Mouse (Mus musculus) heart, adult 2 months (tissue): ENCODE results near the gene Gm49342. TPM values are rescaled to one million over a fixed set of nuclear protein-coding genes. Genes with fewer than 3 reads are reported as not detected.
"Not testable (repeated sequence)": the region's sequence is repeated elsewhere in the genome, so short reads cannot be mapped to it uniquely, and the experiment has no call there.

ENCODE experiments used
- DNase-seq, 2 experiments: peaks; one replicate each; pipeline ENCODE4 v3.0.0; 2021
- H3K27ac ChIP-seq: fragments of 200-600 bp; 2 replicates; pipeline ENCODE4 v1.8.1; 2022
- H3K27me3 ChIP-seq: fragments of 200-500 bp; 2 replicates; pipeline ENCODE4 v1.6.1; 2012; ENCODE audit warnings: mild to moderate bottlenecking, low read length, inconsistent platforms, mixed read lengths; ENCODE audit not compliant: control insufficient read depth, insufficient read depth
- H3K36me3 ChIP-seq: fragments of 200-500 bp; 2 replicates; pipeline ENCODE4 v1.6.1; 2012; ENCODE audit warnings: low read length, inconsistent platforms; ENCODE audit not compliant: control insufficient read depth, insufficient read depth
- H3K4me1 ChIP-seq: fragments of 200-500 bp; 2 replicates; pipeline ENCODE4 v1.6.1; 2011; ENCODE audit warnings: low read length; ENCODE audit not compliant: control insufficient read depth, insufficient read depth
- H3K4me3 ChIP-seq: fragments of 200-600 bp; 2 replicates; pipeline ENCODE4 v1.8.1; 2022
- H3K79me2 ChIP-seq: fragments of 200-500 bp; replicated peaks from 2 replicates; pipeline ENCODE4 v1.6.1; 2012; ENCODE audit warnings: mild to moderate bottlenecking, inconsistent platforms, low read length, moderate library complexity, mixed read lengths; ENCODE audit not compliant: control insufficient read depth, insufficient read depth
- H3K9ac ChIP-seq: fragments of 200-500 bp; 2 replicates; pipeline ENCODE4 v1.6.1; 2012; ENCODE audit warnings: low read depth, mild to moderate bottlenecking, control low read depth, inconsistent platforms, low read length, mixed read lengths
- CTCF ChIP-seq: fragments of 200-600 bp; IDR thresholded peaks from 2 replicates; pipeline ENCODE4 v1.8.1; 2022; ENCODE audit warnings: antibody characterized with exemption, mild to moderate bottlenecking, moderate library complexity
- EP300 ChIP-seq: fragments of 200-500 bp; IDR thresholded peaks from 2 replicates; pipeline ENCODE4 v1.6.1; 2011; ENCODE audit warnings: low read depth, low read length, control low read depth; ENCODE audit not compliant: insufficient read depth
- POLR2A ChIP-seq: fragments of 200-500 bp; IDR thresholded peaks from 2 replicates; pipeline ENCODE4 v1.6.1; 2011; ENCODE audit warnings: mild to moderate bottlenecking, low read depth, low read length, control low read depth; ENCODE audit not compliant: insufficient read depth
- whole genome bisulfite sequencing: fragments of 180-500 bp; shearing (Covaris S2); methylation state at CpG from one replicate; pipeline ENCODE4 v1.1.7; 2018; 5-methylcytosine and 5-hydroxymethylcytosine counted together
- intact Hi-C: fragments of 180-260 bp; cut with DNase I; formaldehyde crosslinking; loops from one replicate; pipeline ENCODE4 v1.15.1; 2025
- polyA plus RNA-seq: library from polyadenylated mRNA; depleted of rRNA; stranded (reverse); fragments of >200 nt; gene quantifications from 2 replicates; pipeline ENCODE4 v1.2.3, GENCODE M21; 2012
- total RNA-seq, 2 experiments: library from RNA; stranded (reverse); gene quantifications; 2 replicates each; pipeline ENCODE4 v1.2.3; 2021

Gene Gm49342
- total and polyA plus RNA-seq, 3 experiments: 11.3 to 13.4 (median 12.1) TPM

GRCm38 (mm10) chr14:50944668-50945033 lies 334 bp downstream of the Gm49342 start:
- not testable (repeated sequence) for H3K27me3 ChIP-seq, H3K79me2 ChIP-seq, DNase-seq, H3K36me3 ChIP-seq, H3K4me1 ChIP-seq
- intact Hi-C loops: loop anchor here (1.0 to 2.0 kb wide), 2 partner anchors 14 to 119 kb away; partner anchors contain the start of genes Pip4p1 and Pnp
- 1% methylated on average over 15 of the region's 15 CpGs for WGBS
- H3K4me3 ChIP-seq: peak overlapping the region; percentile 56
- H3K9ac ChIP-seq: peak overlapping the region; percentile 59
- peak overlapping the region; percentile 88 for H3K27ac ChIP-seq
- peak; percentile 61 for TF ChIP-seq CTCF

DNA sequence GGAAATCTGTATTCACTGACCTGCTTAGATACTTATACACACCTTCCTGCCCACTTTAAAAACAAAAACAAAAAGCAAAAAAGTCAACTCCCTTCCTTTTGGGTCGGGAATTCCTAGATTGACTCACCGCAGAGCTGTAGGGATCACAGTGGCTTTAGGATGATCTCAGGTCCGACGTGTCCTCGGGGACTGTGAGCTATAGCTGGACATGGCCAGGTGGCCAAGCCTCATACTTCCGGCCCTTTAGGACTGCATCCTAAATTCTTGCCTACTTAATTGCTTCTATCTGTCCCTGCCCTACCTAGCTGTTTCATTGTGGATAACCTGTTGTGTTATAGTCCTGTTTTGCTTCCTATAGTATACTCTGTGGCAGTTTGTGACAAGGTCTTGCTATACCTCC lies 764 bp downstream of the Gm49342 start:
- Histone ChIP-seq H3K9ac (peak overlapping the region; percentile 71), H3K27ac (peak overlapping the region; percentile 88), H3K4me3 (peak overlapping the region; percentile 56)
- not testable (repeated sequence) for H3K79me2 ChIP-seq, H3K36me3 ChIP-seq, H3K4me1 ChIP-seq, H3K27me3 ChIP-seq, DNase-seq
- intact Hi-C loops: loop anchor here (2.0 kb wide), 1 partner anchor 14 kb away; the partner anchor contains the start of genes Pip4p1 and Pnp
- 15% methylated on average over 6 of the region's 6 CpGs for WGBS

GRCm38 (mm10) chr14:50945526-50945925 lies 1.2 kb downstream of the Gm49342 start:
- DNase-seq, H3K9ac ChIP-seq, H3K4me1 ChIP-seq, H3K27me3 ChIP-seq, H3K36me3 ChIP-seq, H3K79me2 ChIP-seq: not testable (repeated sequence)
- intact Hi-C loops: loop anchor here (2.0 kb wide), 1 partner anchor 15 kb away; the partner anchor contains the start of genes Pip4p1 and Pnp
- Histone ChIP-seq H3K4me3 (peak overlapping the region; percentile 56), H3K27ac (peak overlapping the region; percentile 88)
- WGBS: 29% methylated on average over 3 of the region's 3 CpGs

GRCm38 (mm10) chr14:50955487-50955886 lies 11.2 kb downstream of the Gm49342 start:
- no peak for TF ChIP-seq EP300
- no peak for TF ChIP-seq CTCF
- TF ChIP-seq POLR2A: no peak
- no peak overlapping the region for H3K4me3 ChIP-seq
- WGBS: 79% methylated on average over 10 of the region's 10 CpGs
- peak in 1 of 2 experiments; percentile 12 for DNase-seq
- H3K27me3 ChIP-seq: no peaks in the 10 kb centered on the region
- no peaks in the 10 kb centered on the region; the same call in 1 of the 2 replicates for H3K4me1 ChIP-seq
- intact Hi-C loops: loop anchor here (5.0 kb wide), 1 partner anchor 107 kb away; no protein-coding TSS in a partner anchor
- H3K27ac ChIP-seq: no peak overlapping the region; the same call in 1 of the 2 replicates
- H3K9ac ChIP-seq: no peak overlapping the region
- H3K79me2 ChIP-seq: no peaks in the 10 kb centered on the region
- no peaks in the 10 kb centered on the region for H3K36me3 ChIP-seq

GRCm38 (mm10) chr14:50955942-50956508 lies 11.7 kb downstream of the Gm49342 start, which contains the start of gene Pnp2:
TSS of gene Pnp2 (plus strand) at chr14:50955992.
- not testable (repeated sequence) for H3K79me2 ChIP-seq, H3K4me1 ChIP-seq, H3K36me3 ChIP-seq, H3K9ac ChIP-seq, H3K27me3 ChIP-seq
- Histone ChIP-seq H3K4me3 (peak within 1 kb of the TSS; percentile 31; the same call in 1 of the 2 replicates), H3K27ac (peak within 1 kb of the TSS; percentile 48)
- peak; percentile 72 to 74 for DNase-seq
- intact Hi-C loops: loop anchor here (5.0 kb wide), 1 partner anchor 106 kb away; no protein-coding TSS in a partner anchor
- WGBS: 4% methylated on average over 19 of the region's 19 CpGs
- peak; percentile 43 for TF ChIP-seq CTCF

DNA sequence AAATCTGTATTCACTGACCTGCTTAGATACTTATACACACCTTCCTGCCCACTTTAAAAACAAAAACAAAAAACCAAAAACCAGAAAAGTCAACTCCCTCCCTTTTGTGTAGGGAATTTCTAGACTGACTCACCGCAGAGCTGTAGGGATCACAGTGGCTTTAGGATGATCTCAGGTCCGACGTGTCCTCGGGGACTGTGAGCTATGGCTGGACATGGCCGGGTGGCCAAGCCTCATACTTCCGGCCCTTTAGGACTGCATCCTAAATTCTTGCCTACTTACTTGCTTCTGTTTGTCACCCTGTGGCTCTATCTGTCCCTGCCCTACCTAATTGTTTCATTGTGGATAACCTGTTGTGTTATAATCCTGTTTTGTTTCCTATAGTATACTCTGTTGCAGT lies 12.4 kb downstream of the Gm49342 start:
- H3K27me3 ChIP-seq, DNase-seq, H3K4me1 ChIP-seq, H3K4me3 ChIP-seq, H3K79me2 ChIP-seq, H3K9ac ChIP-seq, H3K27ac ChIP-seq, H3K36me3 ChIP-seq: not testable (repeated sequence)
- intact Hi-C loops: loop anchor here (5.0 kb wide), 1 partner anchor 106 kb away; no protein-coding TSS in a partner anchor
- 74% methylated on average over 6 of the region's 6 CpGs for WGBS

DNA sequence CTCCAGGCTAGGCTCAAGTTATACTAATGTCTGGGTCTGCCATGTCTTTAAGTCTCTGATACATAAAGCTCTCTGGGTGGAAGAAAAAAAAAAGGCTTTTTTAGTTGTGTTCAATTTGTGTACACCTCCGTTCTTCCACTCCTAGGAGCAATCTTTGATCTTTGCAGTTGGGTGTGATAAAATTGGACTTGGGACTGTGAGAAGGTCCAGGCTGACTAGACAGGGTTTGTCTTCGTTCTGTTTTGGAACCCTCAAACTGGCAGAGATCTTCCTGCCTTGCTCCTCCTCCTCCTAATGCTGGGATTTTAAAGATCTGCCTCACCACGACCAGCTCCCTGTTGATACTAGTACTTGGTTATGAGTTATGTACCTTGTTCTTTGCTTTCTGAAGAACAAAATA lies 12.8 kb downstream of the Gm49342 start:
- H3K4me3 ChIP-seq, H3K27ac ChIP-seq, H3K27me3 ChIP-seq, H3K79me2 ChIP-seq, H3K9ac ChIP-seq, H3K4me1 ChIP-seq, H3K36me3 ChIP-seq, DNase-seq: not testable (repeated sequence)
- intact Hi-C loops: loop anchor here (5.0 kb wide), 1 partner anchor 105 kb away; no protein-coding TSS in a partner anchor
- 66% methylated on average over 3 of the region's 3 CpGs for WGBS

DNA sequence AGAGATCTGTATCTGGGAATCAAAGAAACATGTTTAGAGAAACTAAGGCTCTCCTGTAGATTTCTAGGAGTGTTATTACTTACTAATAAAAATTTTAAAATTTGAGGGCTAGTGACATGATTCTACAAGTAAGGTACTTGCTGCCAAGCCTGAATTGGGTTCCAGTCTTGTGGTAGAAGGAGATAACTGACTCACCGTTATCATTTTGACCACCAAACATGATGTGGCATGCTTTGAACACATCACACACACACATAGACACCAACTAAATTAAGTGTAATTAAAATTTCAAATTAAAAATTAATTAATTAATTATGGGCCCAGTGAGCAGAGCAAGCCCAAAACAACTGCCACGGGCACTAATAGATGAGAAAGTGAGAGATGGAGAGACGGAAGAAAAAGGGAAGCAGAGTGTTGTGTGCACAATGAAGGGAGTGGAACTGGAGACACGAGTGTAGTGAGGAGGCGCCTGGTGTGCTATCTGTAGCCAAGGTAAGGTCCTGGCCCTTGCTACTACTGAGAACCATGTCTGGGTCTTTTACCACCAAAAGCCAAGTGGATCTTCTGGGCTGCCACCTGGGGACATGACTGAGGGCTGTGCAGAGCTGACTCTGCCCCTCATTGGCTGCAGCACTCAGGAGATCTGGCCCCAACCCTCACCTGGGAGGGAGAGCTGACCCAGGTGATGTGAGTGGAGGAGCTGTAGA lies 14.1 kb downstream of the Gm49342 start:
- WGBS: 93% methylated on average over 5 of the region's 5 CpGs
- H3K36me3 ChIP-seq, H3K27ac ChIP-seq, DNase-seq, H3K27me3 ChIP-seq, H3K79me2 ChIP-seq, H3K9ac ChIP-seq, H3K4me1 ChIP-seq, H3K4me3 ChIP-seq: not testable (repeated sequence)
- intact Hi-C loops: loop anchor here (5.0 kb wide), 1 partner anchor 104 kb away; no protein-coding TSS in a partner anchor
